ENCODE assay signal across 8 mouse cellular contexts in the genomic region with DNA sequence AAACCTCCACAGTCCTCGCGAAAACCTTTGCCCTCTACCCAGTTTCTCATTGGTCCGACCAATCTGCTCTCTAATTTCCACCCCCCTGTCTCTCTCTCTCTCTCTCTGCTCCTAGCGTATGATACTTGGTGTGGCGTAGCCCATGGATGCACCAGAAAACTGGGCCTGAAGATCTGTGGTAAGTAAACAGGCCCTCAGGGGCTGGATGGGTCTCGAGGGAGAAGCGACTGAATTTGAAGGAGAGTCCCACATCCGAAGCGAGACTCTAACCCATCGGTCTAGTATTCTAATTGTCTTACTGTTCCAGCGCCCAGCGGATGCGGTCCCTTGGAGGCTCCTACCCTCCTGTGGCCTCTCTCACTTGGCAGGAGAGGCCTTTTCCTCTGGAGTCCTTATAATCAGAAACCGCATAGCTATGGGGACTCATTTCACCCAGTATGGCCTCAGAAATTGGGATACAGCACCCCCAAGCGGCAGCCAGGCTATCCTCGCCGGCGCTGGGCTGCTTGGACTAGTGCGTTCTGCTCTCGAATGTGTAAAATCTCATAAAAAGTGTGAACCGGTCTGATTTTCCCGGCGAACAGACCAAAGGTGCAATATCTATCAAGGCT. TPM values are rescaled to one million over a fixed set of nuclear protein-coding genes. Genes with fewer than 3 reads are reported as not detected.
DNase-seq lines count a peak whose midpoint lies in the region; ATAC-seq and TF ChIP-seq lines count a peak whose summit lies in the region.
"Had no signal": no experiment of that assay in that cellular context is flagged by ENCODE, and none has a peak within 500 bp of the region (broad histone marks: within the 10 kb centered on the region; RNA-seq: fewer than 3 reads in every experiment).

No protein-coding gene starts in this region.

- H3K9ac ChIP-seq in CH12.LX (ENCODE audit: insufficient read depth, low read depth), result no peak overlapping the region
- H3K9ac ChIP-seq in embryonic facial prominence, embryonic 12.5 days, result no peak overlapping the region
- H3K9ac ChIP-seq in hindbrain, embryonic 15.5 days, result peak overlapping the region; percentile 67
- H3K9ac ChIP-seq in limb, embryonic 14.5 days (ENCODE audit: low read depth, low read length, severe bottlenecking), result no peak overlapping the region
- H3K9ac ChIP-seq in neural tube, embryonic 12.5 days, result peak overlapping the region; percentile 74

- 0 out of 2 replicates have a peak overlapping the region, but pooled peaks have one; percentile 4 for H3K4me2 ChIP-seq in CH12.LX (ENCODE audit: insufficient read depth, low read depth, poor library complexity, severe bottlenecking)
- H3K4me2 ChIP-seq in embryonic facial prominence, embryonic 12.5 days (replicated peaks), result peak overlapping the region; percentile 30; the same call in 1 of the 2 replicates
- H3K4me2 ChIP-seq in hindbrain, embryonic 15.5 days, result peak overlapping the region; percentile 70
- H3K4me2 ChIP-seq in limb, embryonic 14.5 days (replicated peaks; ENCODE audit: low read depth, low read length, severe bottlenecking), result peak overlapping the region; percentile 47; the same call in 1 of the 2 replicates
- H3K4me2 ChIP-seq in neural tube, embryonic 12.5 days (replicated peaks), result peak overlapping the region; percentile 58

- no peak overlapping the region for H3K4me3 ChIP-seq in CH12.LX (replicated peaks in 1 of 3; ENCODE audit: low read depth in 2 of 3, low read length in 2 of 3, poor library complexity in 1 of 3)
- 0 out of 2 replicates have a peak overlapping the region, but pooled peaks have one; percentile 23 for H3K4me3 ChIP-seq in embryonic facial prominence, embryonic 12.5 days
- peak overlapping the region; percentile 52 for H3K4me3 ChIP-seq in hindbrain, embryonic 15.5 days
- peak overlapping the region; percentile 28; the same call in 1 of the 2 replicates for H3K4me3 ChIP-seq in limb, embryonic 14.5 days (replicated peaks; ENCODE audit: low read length)
- H3K4me3 ChIP-seq in neural tube, embryonic 12.5 days, result peak overlapping the region; percentile 44

- in situ Hi-C loops in CH12.LX (cut with MboI; ENCODE audit: low pct_ligation_motif_present, low pct_unique_long_range_greater_than_20kb, low sequenced_read_pairs), result loop anchor here (10.0 to 25.0 kb wide), 2 partner anchors 342 to 430 kb away; no protein-coding TSS in a partner anchor

- peak in 1 of 2 experiments; percentile 51; a peak in 2 of 4 replicates for TF ChIP-seq CTCF in CH12.LX (conservative IDR thresholded peaks at IDR 0.05 in 1 of 2, IDR thresholded peaks at IDR 0.05 in 1 of 2; ENCODE audit: low read depth in 2 of 2, low read length in 2 of 2)

- no peak for TF ChIP-seq POLR2A in CH12.LX (IDR thresholded peaks at IDR 0.05; ENCODE audit: low read depth, low read length)
- no peak for TF ChIP-seq POLR2A in limb, embryonic 14.5 days (IDR thresholded peaks at IDR 0.05; ENCODE audit: borderline replicate concordance, extremely low read depth, insufficient read depth, insufficient read length)

- dilution Hi-C loops in CH12.LX (cut with MboI; ENCODE audit: extremely low pct_ligation_motif_present, extremely low pct_unique_long_range_greater_than_20kb, low sequenced_read_pairs), result no loop called here

- no peak for DNase-seq in CH12.LX (ENCODE audit: extremely low read depth)
- peak; percentile 58 for DNase-seq in ES-CJ7 (ENCODE audit: low read depth, low spot score)
- peak; percentile 40 for DNase-seq in limb, embryonic 14.5 days (ENCODE audit: low spot score)
- DNase-seq in yolk sac, embryonic 10.5 days (ENCODE audit: low spot score), result no peak

- peaks cover 41% of the 10 kb centered on the region for H3K27me3 ChIP-seq in CH12.LX (replicated peaks)
- H3K27me3 ChIP-seq in embryonic facial prominence, embryonic 12.5 days, result peaks cover 99% of the 10 kb centered on the region
- peaks cover 50% of the 10 kb centered on the region for H3K27me3 ChIP-seq in hindbrain, embryonic 15.5 days
- H3K27me3 ChIP-seq in limb, embryonic 14.5 days (ENCODE audit: control insufficient read depth, insufficient read depth, low read length), result peaks cover 88% of the 10 kb centered on the region
- H3K27me3 ChIP-seq in neural tube, embryonic 12.5 days (replicated peaks), result peaks cover 87% of the 10 kb centered on the region

- no peak for TF ChIP-seq EP300 in CH12.LX (IDR thresholded peaks at IDR 0.05; ENCODE audit: low read length)

- TF ChIP-seq RAD21 in CH12.LX (IDR thresholded peaks at IDR 0.05; ENCODE audit: low read depth, low read length), result peak; percentile 35

- no peaks in the 10 kb centered on the region for H3K79me2 ChIP-seq in CH12.LX (replicated peaks; ENCODE audit: control insufficient read depth, extremely low read depth, insufficient read depth, poor library complexity, severe bottlenecking)

- H3K9me3 ChIP-seq in CH12.LX (replicated peaks; ENCODE audit: low read length), result peaks cover 15% of the 10 kb centered on the region
- no peaks in the 10 kb centered on the region for H3K9me3 ChIP-seq in embryonic facial prominence, embryonic 12.5 days
- H3K9me3 ChIP-seq in hindbrain, embryonic 15.5 days, result no peaks in the 10 kb centered on the region
- H3K9me3 ChIP-seq in limb, embryonic 14.5 days (ENCODE audit: control insufficient read depth, low read length), result no peaks in the 10 kb centered on the region
- H3K9me3 ChIP-seq in neural tube, embryonic 12.5 days, result no peaks in the 10 kb centered on the region

- ATAC-seq in embryonic facial prominence, embryonic 12.5 days (ENCODE audit: insufficient number of reproducible peaks, insufficient read depth, low FRiP score, low TSS enrichment), result no peak
- peak; percentile 36; the same call in 1 of the 2 replicates for ATAC-seq in hindbrain, embryonic 15.5 days (ENCODE audit: low FRiP score, low read depth)
- no peak for ATAC-seq in limb, embryonic 14.5 days (ENCODE audit: low FRiP score, low read depth)
- ATAC-seq in neural tube, embryonic 12.5 days (ENCODE audit: low FRiP score, low read depth), result 0 out of 2 replicates have a peak, but pooled peaks have one; percentile 11

- H3K27ac ChIP-seq in CH12.LX (ENCODE audit: insufficient read depth, low read depth), result no peak overlapping the region
- H3K27ac ChIP-seq in embryonic facial prominence, embryonic 12.5 days, result no peak overlapping the region
- peak overlapping the region; percentile 90 for H3K27ac ChIP-seq in hindbrain, embryonic 15.5 days (replicated peaks)
- H3K27ac ChIP-seq in limb, embryonic 14.5 days (replicated peaks; ENCODE audit: low read depth, low read length), result no peak overlapping the region
- peak overlapping the region; percentile 63 for H3K27ac ChIP-seq in neural tube, embryonic 12.5 days

- H3K4me1 ChIP-seq in CH12.LX (ENCODE audit: control insufficient read depth in 1 of 2, insufficient read depth in 2 of 2), result peaks cover 2 to 15% of the 10 kb centered on the region in 2 experiments; a peak in 3 of 4 replicates
- peaks cover 49% of the 10 kb centered on the region for H3K4me1 ChIP-seq in embryonic facial prominence, embryonic 12.5 days
- peaks cover 56% of the 10 kb centered on the region for H3K4me1 ChIP-seq in hindbrain, embryonic 15.5 days (replicated peaks)
- peaks cover 31% of the 10 kb centered on the region for H3K4me1 ChIP-seq in limb, embryonic 14.5 days (ENCODE audit: control insufficient read depth, insufficient read depth, low read length)
- H3K4me1 ChIP-seq in neural tube, embryonic 12.5 days, result peaks cover 51% of the 10 kb centered on the region

- WGBS in embryonic facial prominence, embryonic 12.5 days, result 3% methylated on average over 23 of the region's 23 CpGs
- 1% methylated on average over 23 of the region's 23 CpGs for WGBS in hindbrain, embryonic 15.5 days
- 5% methylated on average over 23 of the region's 23 CpGs for WGBS in limb, embryonic 14.5 days
- 2% methylated on average over 23 of the region's 23 CpGs for WGBS in neural tube, embryonic 12.5 days

- H3K36me3 ChIP-seq in CH12.LX (replicated peaks in 1 of 2; ENCODE audit: control insufficient read depth in 1 of 2, insufficient read depth in 1 of 2, low read length in 1 of 2), result no peaks in the 10 kb centered on the region
- no peaks in the 10 kb centered on the region for H3K36me3 ChIP-seq in embryonic facial prominence, embryonic 12.5 days
- no peaks in the 10 kb centered on the region for H3K36me3 ChIP-seq in hindbrain, embryonic 15.5 days
- H3K36me3 ChIP-seq in limb, embryonic 14.5 days (ENCODE audit: control insufficient read depth, insufficient read depth, low read length), result no peaks in the 10 kb centered on the region
- no peaks in the 10 kb centered on the region for H3K36me3 ChIP-seq in neural tube, embryonic 12.5 days

TF ChIP-seq in CH12.LX, 34 proteins besides CTCF, POLR2A, EP300 and RAD21:
- no peak for TF ChIP-seq ZMIZ1 (IDR thresholded peaks at IDR 0.05; ENCODE audit: low read depth, low read length)
- no peak for TF ChIP-seq SIN3A (IDR thresholded peaks at IDR 0.05; ENCODE audit: low read length)
- TF ChIP-seq IRF4 (IDR thresholded peaks at IDR 0.05; ENCODE audit: low read depth, low read length), result no peak; the same call in 1 of the 2 replicates
- no peak for TF ChIP-seq E2F4 (IDR thresholded peaks at IDR 0.05; ENCODE audit: insufficient replicate concordance, low read depth, low read length)
TF ChIP-seq in CH12.LX: peak in this region for 0.

RNA-seq across cellular contexts. Expression of a gene that starts 14.3 kb away (rescaled TPM):
- total RNA-seq in CH12.LX (2012; rRNA removed) (0.50 and 1.4 TPM in 2 replicates), CH12.LX (2014; rRNA removed) (1.7 and 1.9 TPM in 2 replicates)
- 1.2 and 1.3 TPM in 2 replicates for polyA plus RNA-seq in CH12.LX (2012; ENCODE audit: insufficient read length, low read depth)
- 0.96 and 2.2 TPM in 2 replicates for polyA plus RNA-seq in embryonic facial prominence, embryonic 12.5 days (2016; fragmentation: Nextera tagmentation; extraction: Ambion mirVana)
- polyA plus RNA-seq in hindbrain, embryonic 15.5 days (2015; fragmentation: Nextera tagmentation; extraction: Ambion mirVana), result 103 and 105 TPM in 2 replicates
- polyA plus RNA-seq in limb, embryonic 14.5 days (2012; rRNA removed), result 0.51 and 0.91 TPM in 2 replicates
- polyA plus RNA-seq in limb, embryonic 14.5 days (2014; fragmentation: Nextera tagmentation; extraction: Ambion mirVana), result 0.37 and 0.39 TPM in 2 replicates
- 17.2 and 21.6 TPM in 2 replicates for polyA plus RNA-seq in neural tube, embryonic 12.5 days (2016; fragmentation: Nextera tagmentation; extraction: Ambion mirVana)

RNA-seq across cellular contexts. Expression of a gene that starts 58.6 kb away (rescaled TPM):
- not detected in 2 replicates for total RNA-seq in CH12.LX (2012; rRNA removed)
- total RNA-seq in CH12.LX (2014; rRNA removed), result not detected in 2 replicates
- polyA plus RNA-seq in CH12.LX (2012; ENCODE audit: insufficient read length, low read depth), result 0.24 and 0.27 TPM in 2 replicates
- polyA plus RNA-seq in embryonic facial prominence, embryonic 12.5 days (2016; fragmentation: Nextera tagmentation; extraction: Ambion mirVana), result 2.1 and 2.4 TPM in 2 replicates
- polyA plus RNA-seq in hindbrain, embryonic 15.5 days (2015; fragmentation: Nextera tagmentation; extraction: Ambion mirVana), result 2.9 and 3.0 TPM in 2 replicates
- 1.1 and 2.0 TPM in 2 replicates for polyA plus RNA-seq in limb, embryonic 14.5 days (2012; rRNA removed)
- polyA plus RNA-seq in limb, embryonic 14.5 days (2014; fragmentation: Nextera tagmentation; extraction: Ambion mirVana), result 1.3 and 2.2 TPM in 2 replicates
- polyA plus RNA-seq in neural tube, embryonic 12.5 days (2016; fragmentation: Nextera tagmentation; extraction: Ambion mirVana), result 0.73 and 1.4 TPM in 2 replicates
- polyA plus RNA-seq: liver, embryonic 16.5 days had no signal

Comparison
In these comparisons a context has a peak if more than half of its experiments do, and no peak if none do; other contexts are left out.
1. DNase-seq: peak in ES-CJ7 (single experiment) and limb, embryonic 14.5 days (single experiment); none in CH12.LX (single experiment) and yolk sac, embryonic 10.5 days (single experiment).
2. H3K27ac ChIP-seq: peak in hindbrain, embryonic 15.5 days (single experiment) and neural tube, embryonic 12.5 days (single experiment); none in CH12.LX (single experiment), embryonic facial prominence, embryonic 12.5 days (single experiment) and limb, embryonic 14.5 days (single experiment).
3. H3K4me2 ChIP-seq: peak in every context shown above with its lines; median percentile 70 in hindbrain, embryonic 15.5 days; 58 in neural tube, embryonic 12.5 days; 47 in limb, embryonic 14.5 days; 30 in embryonic facial prominence, embryonic 12.5 days; 4 in CH12.LX.
4. H3K4me3 ChIP-seq: peak in embryonic facial prominence, embryonic 12.5 days (single experiment), hindbrain, embryonic 15.5 days (single experiment), limb, embryonic 14.5 days (single experiment) and neural tube, embryonic 12.5 days (single experiment); none in CH12.LX (0 of 3).
5. H3K9ac ChIP-seq: peak in hindbrain, embryonic 15.5 days (single experiment) and neural tube, embryonic 12.5 days (single experiment); none in CH12.LX (single experiment), embryonic facial prominence, embryonic 12.5 days (single experiment) and limb, embryonic 14.5 days (single experiment).
6. ATAC-seq: peak in hindbrain, embryonic 15.5 days (single experiment) and neural tube, embryonic 12.5 days (single experiment); none in embryonic facial prominence, embryonic 12.5 days (single experiment) and limb, embryonic 14.5 days (single experiment).